In genomic region chr6:118007302-118007701, GRCm38 (mm10) we compare ENCODE assay signal across 10 mouse cellular contexts. TPM values are rescaled to one million over a fixed set of nuclear protein-coding genes. Genes with fewer than 3 reads are reported as not detected.
DNase-seq lines count a peak whose midpoint lies in the region; ATAC-seq lines count a peak whose summit lies in the region.
"Had no signal": no experiment of that assay in that cellular context is flagged by ENCODE, and none has a peak within 500 bp of the region (broad histone marks: within the 10 kb centered on the region; RNA-seq: fewer than 3 reads in every experiment).

No protein-coding gene starts in this region.

- H3K36me3 ChIP-seq in kidney, embryonic 14.5 days (ENCODE audit: control insufficient read depth, insufficient read depth, low read length), result no peaks in the 10 kb centered on the region
- no peaks in the 10 kb centered on the region for H3K36me3 ChIP-seq in limb, embryonic 10.5 days
- H3K36me3 ChIP-seq: hindbrain, embryonic 15.5 days had no signal

- no peak overlapping the region for H3K4me3 ChIP-seq in kidney, embryonic 14.5 days (ENCODE audit: low read length)
- no peak overlapping the region for H3K4me3 ChIP-seq in limb, embryonic 10.5 days
- H3K4me3 ChIP-seq: hindbrain, embryonic 15.5 days had no signal

- no peak overlapping the region for H3K9ac ChIP-seq in kidney, embryonic 14.5 days (ENCODE audit: low read depth, low read length)
- H3K9ac ChIP-seq: hindbrain, embryonic 15.5 days had no signal

- DNase-seq in CD4-positive, CD25-positive, alpha-beta regulatory T cell, adult 2 months (ENCODE audit: low read depth, low spot score), result peak; percentile 41
- peak; percentile 24 for DNase-seq in kidney, adult 9 months
- peak; percentile 11 for DNase-seq in CD4-positive helper T cell, adult 2 months (ENCODE audit: low read depth, low spot score)
- DNase-seq in embryo, embryonic 11 days, result peak; percentile 16
- no peak for DNase-seq in limb, embryonic 10.5 days (ENCODE audit: low spot score)

- H3K4me2 ChIP-seq in kidney, embryonic 14.5 days (replicated peaks; ENCODE audit: low read depth, low read length), result no peak overlapping the region
- H3K4me2 ChIP-seq: hindbrain, embryonic 15.5 days had no signal

- no peak for ATAC-seq in CD4-positive, CD25-positive, alpha-beta regulatory T cell, adult 4 months
- ATAC-seq in kidney, embryonic 14.5 days (ENCODE audit: low FRiP score, low TSS enrichment), result no peak
- ATAC-seq in monocyte, adult 5-6 weeks (replicated peaks; ENCODE audit: insufficient number of reproducible peaks, low FRiP score, low TSS enrichment, poor library complexity, severe bottlenecking), result no peak

- H3K27me3 ChIP-seq in kidney, embryonic 14.5 days (ENCODE audit: control insufficient read depth, insufficient read depth, low read length), result peaks cover 23% of the 10 kb centered on the region
- H3K27me3 ChIP-seq in limb, embryonic 10.5 days (ENCODE audit: low read depth, poor library complexity, severe bottlenecking), result peaks cover 42% of the 10 kb centered on the region
- H3K27me3 ChIP-seq: hindbrain, embryonic 15.5 days had no signal

- WGBS in kidney, embryonic 14.5 days, result 52% methylated on average over 5 of the region's 5 CpGs
- 51% methylated on average over 5 of the region's 5 CpGs for WGBS in limb, embryonic 10.5 days

- peaks cover 6% of the 10 kb centered on the region; the same call in 1 of the 2 replicates for H3K4me1 ChIP-seq in kidney, embryonic 14.5 days (ENCODE audit: control insufficient read depth, insufficient read depth, low read length)
- peaks cover 3% of the 10 kb centered on the region for H3K4me1 ChIP-seq in limb, embryonic 10.5 days

- H3K9me3 ChIP-seq in kidney, embryonic 14.5 days (ENCODE audit: control insufficient read depth, low read length), result no peaks in the 10 kb centered on the region
- H3K9me3 ChIP-seq in limb, embryonic 10.5 days (replicated peaks), result no peaks in the 10 kb centered on the region
- H3K9me3 ChIP-seq: hindbrain, embryonic 15.5 days had no signal

- no peak overlapping the region for H3K27ac ChIP-seq in kidney, embryonic 14.5 days (ENCODE audit: low read depth, low read length)
- no peak overlapping the region for H3K27ac ChIP-seq in limb, embryonic 10.5 days
- H3K27ac ChIP-seq: hindbrain, embryonic 15.5 days; macrophage had no signal

RNA-seq across cellular contexts. Expression of gene Rasgef1a, which starts 3.9 kb away (rescaled TPM):
- polyA plus RNA-seq in CD4-positive, CD25-positive, alpha-beta regulatory T cell, adult 4 months (2017; shearing (Covaris generic)), result 1 to 10 TPM; 5.4 to 7.8 TPM
- polyA plus RNA-seq in kidney, embryonic 14.5 days (2014; fragmentation: Nextera tagmentation; extraction: Ambion mirVana), result 0.28 and 0.29 TPM in 2 replicates
- polyA plus RNA-seq in limb, embryonic 10.5 days (2016; fragmentation: Nextera tagmentation; extraction: Ambion mirVana), result not detected in 2 replicates
- 1.0 to 4.4 TPM (median 1.7 TPM) in 3 replicates for total RNA-seq in monocyte, adult 5-6 weeks (2017)
